Mouse (Mus musculus) CH12.LX (cell line): ENCODE data around the gene Als2cr12.

Experiments used
- CTCF ChIP-seq, 2 experiments: IDR thresholded peaks in 1 of 2; conservative IDR thresholded peaks in 1 of 2; 2 replicates each; pipeline ENCODE4 v1.5.1; 2011 to 2012; ENCODE audit warnings: low read depth in 2 of 2, low read length in 2 of 2, improper control_type of control experiment in 1 of 2, inconsistent platforms in 1 of 2, mild to moderate bottlenecking in 1 of 2, moderate library complexity in 1 of 2
- E2F4 ChIP-seq: IDR thresholded peaks from 2 replicates; pipeline ENCODE4 v1.6.1; 2011; ENCODE audit warnings: low read depth, low read length, improper control_type of control experiment; ENCODE audit not compliant: insufficient replicate concordance
- EP300 ChIP-seq: IDR thresholded peaks from 2 replicates; pipeline ENCODE4 v1.6.1; 2011; ENCODE audit warnings: low read length, improper control_type of control experiment
- GABPA ChIP-seq: IDR thresholded peaks from 2 replicates; pipeline ENCODE4 v1.6.1; 2012; ENCODE audit warnings: low read depth, low read length, improper control_type of control experiment, inconsistent platforms; ENCODE audit not compliant: insufficient replicate concordance
- NELFE ChIP-seq: IDR thresholded peaks from 2 replicates; pipeline ENCODE4 v1.6.1; 2011; ENCODE audit warnings: low read depth, low read length, improper control_type of control experiment
- POLR2A ChIP-seq: IDR thresholded peaks from 2 replicates; pipeline ENCODE4 v1.6.1; 2011; ENCODE audit warnings: low read depth, mild to moderate bottlenecking, improper control_type of control experiment, low read length
- SIN3A ChIP-seq: IDR thresholded peaks from 2 replicates; pipeline ENCODE4 v1.6.1; 2012; ENCODE audit warnings: low read length, improper control_type of control experiment, inconsistent platforms
- ZMIZ1 ChIP-seq: IDR thresholded peaks from 2 replicates; pipeline ENCODE4 v1.6.1; 2012; ENCODE audit warnings: low read depth, mild to moderate bottlenecking, inconsistent platforms, low read length, improper control_type of control experiment

DNA sequence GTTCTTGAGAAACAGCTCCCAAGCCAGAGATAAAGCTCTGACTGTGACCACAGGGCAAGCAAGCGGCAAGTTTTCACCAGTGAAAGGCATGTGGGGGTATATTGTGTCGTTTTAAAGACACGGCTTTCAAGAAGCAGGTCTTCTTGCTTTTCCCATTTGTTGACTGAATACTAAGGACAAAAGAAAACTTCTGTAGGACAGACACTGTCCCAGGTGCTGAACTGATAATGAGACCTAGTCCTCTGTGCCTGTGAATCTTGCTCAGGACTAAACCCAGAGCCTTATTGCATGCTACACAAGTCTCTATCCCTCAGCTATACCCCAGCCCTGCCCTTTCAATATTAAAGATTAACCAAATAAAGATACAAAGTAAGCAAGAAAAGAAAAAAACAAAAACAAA is 79.6 kb downstream of the Als2cr12 start:
- TF ChIP-seq NELFE (no peak), GABPA (no peak), CTCF (conservative IDR thresholded peaks at IDR 0.05 in 1 of 2, IDR thresholded peaks at IDR 0.05 in 1 of 2; ENCODE audit: low read depth in 2 of 2, low read length in 2 of 2) (no peak), POLR2A (no peak), ZMIZ1 (no peak), E2F4 (no peak), SIN3A (no peak), EP300 (no peak)
